Mouse (Mus musculus) midbrain, embryonic 10.5 days (tissue): ENCODE data around the gene Secisbp2l. TPM values are rescaled to one million over a fixed set of nuclear protein-coding genes. Genes with fewer than 3 reads are reported as not detected.

Source experiments
- polyA plus RNA-seq: library from polyadenylated mRNA; unstranded; fragments of >200 nt; fragmentation: Nextera tagmentation; extraction: Ambion mirVana; gene quantifications from 2 replicates; pipeline ENCODE4 v1.2.1, GENCODE M21; 2016

Gene Secisbp2l
- polyA plus RNA-seq, 1 experiment from 2014 or later: 15.8 TPM

Other genes starting within 250 kb of the Secisbp2l start
- gene Cep152, start 157.8 kb downstream of the Secisbp2l start, polyA plus RNA-seq: 9.8 and 10.2 TPM in 2 replicates
- 125 and 148 TPM in 2 replicates for gene Eid1, start 109.8 kb downstream of the Secisbp2l start, polyA plus RNA-seq
- gene Shc4, start 58.7 kb downstream of the Secisbp2l start, polyA plus RNA-seq: 1.3 TPM in 2 replicates
- 30.0 and 30.3 TPM in 2 replicates for gene Galk2, start 76.2 kb upstream of the Secisbp2l start, polyA plus RNA-seq
- 89.5 and 102 TPM in 2 replicates for gene Cops2, start 76.3 kb upstream of the Secisbp2l start, polyA plus RNA-seq